Mouse (Mus musculus): ENCODE data around the gene Stk32c.
A peak's percentile ranks its signal among the peaks of the same experiment; 100 is the strongest.

The Stk32c gene

DNA sequence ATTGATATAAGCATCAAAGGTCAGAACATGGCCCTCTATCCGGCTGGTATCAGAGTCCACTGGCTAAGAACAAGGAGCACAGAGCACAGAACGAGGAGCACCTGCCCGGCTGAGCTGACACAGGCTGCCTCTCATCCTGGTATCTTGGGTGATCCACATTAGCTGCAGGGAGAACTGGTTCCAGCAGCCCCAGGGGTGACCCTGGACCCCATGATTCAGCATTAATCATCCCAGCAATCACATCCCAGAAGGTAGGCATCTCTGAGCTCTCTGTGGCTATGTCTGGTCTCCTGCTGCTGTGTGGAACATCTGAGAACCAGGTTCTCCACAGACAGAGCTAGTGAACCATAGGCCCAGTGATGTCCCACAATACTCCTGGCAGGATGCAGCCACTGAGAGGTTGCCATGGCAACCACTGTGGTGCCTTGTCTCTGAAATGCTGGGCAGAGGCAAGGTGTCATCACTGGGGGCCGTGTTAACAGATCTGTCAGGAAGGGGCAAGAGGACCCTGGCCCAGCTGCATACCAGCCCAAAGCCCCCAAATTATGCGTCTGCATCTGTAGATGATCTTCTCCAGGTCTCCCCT, 76.1 kb downstream of the Stk32c start:
- DNase-seq, result no peak

- no peak for DNase-seq
These were observed 77.9 kb downstream of the Stk32c start for GRCm38 (mm10) chr7:139135236-139135635.

DNA sequence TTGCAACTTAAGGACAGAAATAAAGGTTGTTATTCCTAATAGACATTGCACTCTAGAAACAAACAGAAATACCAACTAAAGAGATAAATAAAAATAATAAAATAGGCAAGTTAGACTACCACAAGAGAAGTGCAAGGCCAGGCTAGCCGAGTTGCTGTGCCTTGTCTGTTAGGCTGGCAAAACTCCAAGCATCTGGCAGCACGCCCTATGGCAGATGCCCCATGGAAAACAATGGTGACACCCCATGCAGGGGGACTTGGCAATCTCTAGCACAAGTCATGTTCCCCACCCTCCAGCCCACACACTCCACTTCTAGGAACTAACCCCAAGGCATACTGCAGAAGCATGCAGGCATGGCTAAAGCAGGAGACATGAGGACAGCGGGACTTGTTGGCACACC, 79.7 kb downstream of the Stk32c start:
- no peak for DNase-seq

GRCm38 (mm10) chr7:139131538-139131937, 81.6 kb downstream of the Stk32c start:
- no peak for DNase-seq

GRCm38 (mm10) chr7:139130361-139130760, 82.7 kb downstream of the Stk32c start:
- DNase-seq, result no peak

- no peak for DNase-seq
These were observed 84.1 kb downstream of the Stk32c start for GRCm38 (mm10) chr7:139128994-139129393.

GRCm38 (mm10) chr7:139126549-139126948, 86.6 kb downstream of the Stk32c start:
- no peak for DNase-seq

- DNase-seq, result no peak
These were observed 87.2 kb downstream of the Stk32c start for GRCm38 (mm10) chr7:139125881-139126280.

GRCm38 (mm10) chr7:139119775-139120153, 93.3 kb downstream of the Stk32c start:
- no peak for DNase-seq

DNA sequence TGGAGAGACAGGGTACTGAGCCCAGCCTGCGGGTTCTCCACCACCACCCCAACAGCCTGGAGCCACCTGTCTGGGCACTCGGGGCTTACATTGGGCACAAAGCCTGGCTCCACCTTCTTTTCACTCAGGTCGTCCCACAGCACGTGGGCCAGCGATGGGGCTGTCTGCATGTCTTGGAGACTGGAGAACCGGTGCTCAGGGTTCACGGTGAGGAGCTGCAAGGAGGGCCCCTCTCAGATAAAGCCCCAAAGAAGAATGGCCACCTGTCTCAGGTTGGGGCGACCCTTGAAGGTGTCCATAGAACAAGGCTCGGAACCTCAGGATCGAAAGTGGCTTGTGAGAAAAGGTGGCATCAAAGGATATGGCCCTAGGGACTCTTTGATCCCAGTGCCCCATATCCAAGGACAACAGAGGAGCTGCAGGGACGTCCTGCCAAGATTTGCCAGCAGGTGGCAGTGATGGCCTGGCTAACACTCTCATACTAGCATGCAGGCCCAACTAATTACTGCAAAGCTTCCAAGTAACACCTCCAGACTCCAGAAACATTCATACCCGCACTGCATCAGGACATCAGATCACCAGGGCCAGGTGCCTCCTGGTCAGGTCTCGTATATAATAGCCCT, 93.8 kb downstream of the Stk32c start:
- DNase-seq, result peak; percentile 44

DNA sequence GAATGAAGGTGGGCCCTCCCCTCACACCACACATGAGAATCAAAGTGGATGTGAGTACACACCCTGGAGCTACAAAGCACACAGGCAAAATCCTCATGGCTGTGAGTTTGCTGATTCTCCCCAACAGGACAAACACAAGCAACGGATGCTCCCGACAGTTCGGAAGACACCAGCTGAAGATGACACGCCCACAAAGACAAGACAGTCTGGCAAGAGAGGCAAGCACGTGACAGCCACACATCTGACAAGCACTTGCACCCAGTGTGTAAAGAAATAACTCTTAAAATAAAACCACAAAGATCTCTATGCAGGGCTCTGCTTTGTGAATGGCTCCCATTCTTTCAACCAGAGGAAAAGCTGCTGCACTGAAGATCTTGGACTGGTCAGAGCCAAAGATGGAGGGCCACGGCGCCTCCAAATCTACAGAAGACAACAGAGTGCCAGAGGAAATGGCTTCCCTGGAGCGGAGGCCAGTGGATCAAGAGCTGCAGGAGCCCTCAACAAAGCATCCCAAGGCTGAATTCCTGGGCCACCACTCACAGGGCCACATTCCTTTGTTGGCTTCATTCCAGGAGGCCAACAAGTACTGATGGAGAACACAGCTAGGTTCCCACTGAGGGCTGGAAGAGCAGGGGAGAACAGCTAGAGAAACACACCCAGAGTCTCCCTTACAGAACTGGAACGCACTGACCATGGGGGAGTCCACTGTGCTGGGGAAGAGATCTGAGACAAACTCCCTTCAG, 105.0 kb downstream of the Stk32c start:
- no peak for DNase-seq

DNA sequence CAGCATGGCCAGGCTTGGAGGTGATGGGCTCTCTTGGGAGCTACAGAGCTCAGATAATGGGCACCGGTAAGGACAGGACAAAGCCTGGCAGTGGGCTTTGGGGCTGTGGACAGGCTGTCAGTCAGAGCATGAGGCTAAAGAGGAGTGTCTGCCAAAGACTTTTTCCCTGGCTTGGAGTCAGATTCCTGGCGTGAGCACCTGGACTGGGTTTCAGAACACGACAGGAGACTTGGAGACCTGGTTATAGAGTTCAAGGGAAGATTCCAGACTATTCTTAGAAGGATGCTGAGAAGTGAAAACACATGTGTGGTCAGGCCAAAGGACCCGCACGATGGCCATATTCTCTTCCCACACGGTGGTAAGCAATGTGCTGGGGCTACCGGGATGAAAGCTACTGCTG, 107.4 kb downstream of the Stk32c start:
- no peak for DNase-seq

- DNase-seq, result no peak
These were observed 108.0 kb downstream of the Stk32c start for GRCm38 (mm10) chr7:139105076-139105475.

GRCm38 (mm10) chr7:139103960-139104381, 109.1 kb downstream of the Stk32c start:
- DNase-seq, result no peak

DNA sequence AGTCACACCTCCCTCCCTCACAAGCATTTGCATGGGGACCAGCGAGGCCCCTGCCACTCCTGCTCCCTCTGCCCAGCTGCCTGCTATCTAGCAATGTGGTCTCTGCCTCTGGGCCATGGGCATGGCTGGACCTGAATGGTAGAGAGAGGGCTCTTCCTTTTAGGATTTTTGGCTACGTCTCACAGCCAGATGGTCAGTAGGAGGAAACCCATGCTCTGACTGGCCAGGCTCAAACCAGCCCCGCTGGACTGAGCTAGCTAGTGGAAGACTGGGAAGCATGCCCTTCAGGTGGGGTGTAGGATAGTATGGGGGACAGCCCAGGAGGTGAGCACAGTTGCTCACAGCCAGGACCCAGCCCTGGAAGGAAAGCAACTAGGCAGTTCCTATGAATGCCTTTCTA, 111.3 kb downstream of the Stk32c start:
- no peak for DNase-seq

- no peak for DNase-seq
These were observed 111.8 kb downstream of the Stk32c start for GRCm38 (mm10) chr7:139101286-139101804.

DNA sequence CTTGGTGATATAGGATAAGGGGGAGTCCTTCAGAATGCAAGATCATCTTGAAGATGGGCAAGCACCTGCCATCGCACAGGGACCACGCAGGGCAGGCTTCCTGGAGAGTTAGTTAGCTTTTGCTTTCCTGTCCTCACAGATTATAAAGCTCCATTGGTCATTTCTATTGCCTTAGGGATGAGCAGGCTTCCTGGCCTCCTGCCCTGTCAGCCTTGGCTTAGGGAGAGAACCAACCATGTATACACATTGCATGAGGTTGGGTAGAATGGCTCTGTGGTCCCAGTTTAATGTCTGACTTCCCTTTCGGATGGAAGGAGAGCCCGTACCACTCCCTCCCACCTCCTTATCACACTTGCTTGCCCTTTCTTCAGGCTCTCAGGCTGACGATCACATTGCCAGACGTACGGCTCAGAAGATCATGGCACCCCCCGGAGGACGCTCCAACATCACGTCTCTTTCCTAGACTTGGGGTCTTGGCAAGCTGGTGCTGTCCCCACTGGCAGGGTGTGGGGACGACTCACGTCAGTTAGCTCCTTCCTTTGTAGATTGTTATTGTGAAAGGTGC, 112.5 kb downstream of the Stk32c start:
- no peak for DNase-seq

DNA sequence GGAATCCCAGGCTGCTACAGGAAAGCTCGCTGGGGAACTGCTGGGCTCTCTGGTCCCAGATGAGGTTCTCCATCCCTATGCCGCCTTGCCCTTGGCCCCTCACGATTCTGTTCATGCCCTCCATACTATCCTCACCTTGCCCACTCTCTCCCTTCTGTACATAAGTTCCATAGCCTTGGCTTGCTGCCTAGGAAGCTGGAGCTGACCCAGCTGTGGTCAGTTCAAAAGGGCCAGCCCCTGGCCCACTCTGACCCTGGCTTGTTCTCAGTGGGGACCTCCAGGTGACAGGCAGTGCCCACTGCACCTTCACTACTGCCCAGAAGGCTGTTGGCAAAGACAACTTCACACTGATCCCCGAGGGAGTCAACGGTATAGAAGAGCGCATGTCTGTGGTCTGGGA, 116.7 kb downstream of the Stk32c start:
- DNase-seq, result no peak

DNA sequence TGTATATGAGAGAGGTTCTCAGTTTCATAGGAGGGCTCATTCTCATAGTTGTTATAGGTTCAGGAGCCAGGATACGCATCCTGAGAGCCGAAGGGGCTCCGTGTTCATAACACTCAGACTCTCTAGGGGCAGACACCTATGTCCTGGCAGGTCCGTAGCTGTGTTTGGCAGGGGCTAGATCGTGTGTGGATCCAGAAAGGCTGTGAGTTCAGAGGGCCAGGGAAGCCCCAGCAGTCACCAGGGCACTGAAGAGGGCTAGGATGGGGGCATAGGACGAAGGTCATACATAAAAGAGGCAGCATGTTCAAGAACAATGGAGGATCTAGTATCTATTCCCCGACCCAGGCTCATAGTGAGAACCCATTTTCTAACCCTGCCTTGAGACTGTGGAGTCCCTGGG, 117.8 kb downstream of the Stk32c start:
- DNase-seq, result no peak

- no peak for DNase-seq
These were observed 118.3 kb downstream of the Stk32c start for GRCm38 (mm10) chr7:139094761-139095160.

DNA sequence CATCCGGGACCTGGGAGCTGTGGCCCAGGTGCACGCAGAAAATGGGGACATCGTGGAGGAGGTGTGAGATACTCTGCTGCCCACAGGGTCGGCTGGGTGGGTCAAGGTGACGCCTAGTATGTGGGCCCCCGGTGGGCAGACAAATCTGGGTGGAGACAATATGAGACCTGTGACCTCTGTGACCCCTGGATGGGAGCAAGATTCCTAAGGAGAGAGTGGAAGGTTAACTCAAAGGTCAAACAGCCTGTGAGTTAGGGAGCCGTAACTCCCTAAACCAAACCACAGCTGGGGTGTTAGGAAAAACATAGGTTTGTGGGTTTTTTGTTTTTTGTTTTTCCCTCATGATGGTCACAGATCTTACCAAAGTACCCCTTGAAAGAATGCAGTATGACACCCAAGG, 119.3 kb downstream of the Stk32c start:
- no peak for DNase-seq

DNA sequence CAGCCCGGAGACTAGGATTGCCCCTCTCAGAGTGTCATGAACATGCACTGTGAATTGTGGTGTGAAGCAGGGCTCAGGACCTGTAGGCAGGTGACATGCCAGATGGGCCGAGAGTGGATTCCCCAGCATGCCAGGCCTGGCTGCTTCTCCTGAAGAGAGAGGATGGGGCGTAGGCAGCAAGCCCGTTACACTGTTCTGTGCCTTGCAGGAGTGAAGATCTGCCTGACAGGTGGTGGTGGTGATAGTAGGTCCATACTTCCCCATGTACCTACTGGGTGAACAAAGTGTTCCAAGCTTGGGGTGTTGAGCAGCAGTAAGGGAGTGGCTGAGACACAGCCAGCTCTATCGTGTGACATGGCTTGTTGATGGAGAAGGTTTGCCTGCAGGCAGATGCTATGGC, 120.0 kb downstream of the Stk32c start:
- DNase-seq, result no peak

GRCm38 (mm10) chr7:139092676-139093075, 120.4 kb downstream of the Stk32c start:
- no peak for DNase-seq

DNA sequence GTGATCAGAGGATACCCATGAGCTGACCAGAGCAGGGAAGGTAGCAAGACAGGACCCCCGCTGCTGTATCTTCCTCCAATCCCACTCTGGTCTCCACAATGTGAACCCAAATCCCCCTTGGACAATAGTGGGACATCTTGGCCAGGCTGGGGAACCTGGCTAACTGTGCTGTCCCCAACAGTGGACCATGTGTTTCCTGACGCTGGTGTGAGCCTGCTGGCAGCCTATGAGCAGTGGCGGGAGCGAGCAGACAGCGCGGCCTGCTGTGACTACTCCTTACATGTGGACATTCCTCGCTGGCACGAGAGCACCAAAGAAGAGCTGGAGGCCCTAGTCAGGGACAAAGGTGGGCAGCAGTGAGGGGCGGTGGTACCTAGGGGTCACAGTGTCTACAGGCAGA, 121.4 kb downstream of the Stk32c start:
- no peak for DNase-seq

Data from thymus, postnatal 25 days (tissue).